Mouse (Mus musculus): ENCODE measurements around the gene Nemp1. TPM values are rescaled to one million over a fixed set of nuclear protein-coding genes. Genes with fewer than 3 reads are reported as not detected.
A peak's percentile ranks its signal among the peaks of the same experiment; 100 is the strongest.

Nemp1 gene
- polyA plus RNA-seq, 1 experiment from 2014 or later: 10.9 TPM

- Histone ChIP-seq H3K36me3 (no peaks in the 10 kb centered on the region), H3K4me2 (no peak overlapping the region), H3K4me3 (replicated peaks) (no peak overlapping the region), H3K4me1 (peaks cover 22% of the 10 kb centered on the region), H3K27ac (no peak overlapping the region), H3K9me3 (replicated peaks) (no peaks in the 10 kb centered on the region), H3K27me3 (no peaks in the 10 kb centered on the region), H3K9ac (no peak overlapping the region)
- WGBS: 89% methylated on average over 3 of the region's 3 CpGs
- no peak for ATAC-seq (replicated peaks; ENCODE audit: low FRiP score)
These were observed 13.2 kb downstream of the Nemp1 start for GRCm38 (mm10) chr10:127679881-127680280.

- Histone ChIP-seq H3K9ac (no peak overlapping the region), H3K4me3 (replicated peaks) (no peak overlapping the region), H3K27me3 (no peaks in the 10 kb centered on the region), H3K4me1 (peaks cover 10% of the 10 kb centered on the region), H3K4me2 (no peak overlapping the region), H3K36me3 (no peaks in the 10 kb centered on the region), H3K27ac (no peak overlapping the region), H3K9me3 (replicated peaks) (no peaks in the 10 kb centered on the region)
- WGBS: 88% methylated on average over 6 of the region's 6 CpGs
- ATAC-seq (replicated peaks; ENCODE audit: low FRiP score): no peak
These were observed 16.2 kb downstream of the Nemp1 start for GRCm38 (mm10) chr10:127682886-127683285.

- peaks cover 63% of the 10 kb centered on the region for H3K36me3 ChIP-seq
- WGBS: 30% methylated on average over 1 of the region's 1 CpGs
- no peaks in the 10 kb centered on the region for H3K27me3 ChIP-seq
- H3K4me1 ChIP-seq: no peaks in the 10 kb centered on the region
- no peaks in the 10 kb centered on the region for H3K9me3 ChIP-seq (replicated peaks)
- ATAC-seq (replicated peaks; ENCODE audit: low FRiP score): no peak
- H3K4me2 ChIP-seq: no peak overlapping the region
- no peak overlapping the region for H3K27ac ChIP-seq
- H3K4me3 ChIP-seq (replicated peaks): no peak overlapping the region
- H3K9ac ChIP-seq: no peak overlapping the region
These were observed 24.4 kb downstream of the Nemp1 start for GRCm38 (mm10) chr10:127691053-127691452.

- H3K36me3 ChIP-seq: peaks cover 87% of the 10 kb centered on the region
- no peak overlapping the region for H3K4me2 ChIP-seq
- ATAC-seq (replicated peaks; ENCODE audit: low FRiP score): no peak; the same call in 1 of the 2 replicates
These were observed 27.9 kb downstream of the Nemp1 start for GRCm38 (mm10) chr10:127694636-127695035.

GRCm38 (mm10) chr10:127695775-127696174 is 29.1 kb downstream of the Nemp1 start:
- H3K4me2 ChIP-seq: no peak overlapping the region
- H3K27ac ChIP-seq: no peak overlapping the region
- WGBS: 94% methylated on average over 7 of the region's 7 CpGs
- peaks cover 79% of the 10 kb centered on the region for H3K36me3 ChIP-seq
- no peaks in the 10 kb centered on the region for H3K9me3 ChIP-seq (replicated peaks)
- H3K4me1 ChIP-seq: no peaks in the 10 kb centered on the region
- H3K9ac ChIP-seq: no peak overlapping the region
- H3K27me3 ChIP-seq: no peaks in the 10 kb centered on the region
- ATAC-seq (replicated peaks; ENCODE audit: low FRiP score): no peak
- no peak overlapping the region for H3K4me3 ChIP-seq (replicated peaks)

More at GRCm38 (mm10) chr10:127694636-127695035, 27.9 kb downstream of the Nemp1 start:
- H3K27me3 ChIP-seq: no peaks in the 10 kb centered on the region
- no peaks in the 10 kb centered on the region for H3K9me3 ChIP-seq (replicated peaks)
- H3K4me3 ChIP-seq (replicated peaks): no peak overlapping the region
- H3K4me1 ChIP-seq: no peaks in the 10 kb centered on the region
- H3K27ac ChIP-seq: no peak overlapping the region
- H3K9ac ChIP-seq: no peak overlapping the region
- 51% methylated on average over 2 of the region's 2 CpGs for WGBS

GRCm38 (mm10) chr10:127698966-127699365 is 32.3 kb downstream of the Nemp1 start:
- no peak for ATAC-seq (replicated peaks; ENCODE audit: low FRiP score)
- Histone ChIP-seq H3K9ac (no peak overlapping the region), H3K27me3 (no peaks in the 10 kb centered on the region), H3K9me3 (replicated peaks) (no peaks in the 10 kb centered on the region), H3K4me3 (replicated peaks) (no peak overlapping the region), H3K4me1 (no peaks in the 10 kb centered on the region), H3K36me3 (peaks cover 54% of the 10 kb centered on the region), H3K27ac (no peak overlapping the region), H3K4me2 (no peak overlapping the region)
- 88% methylated on average over 7 of the region's 7 CpGs for WGBS

GRCm38 (mm10) chr10:127703299-127703698 is 36.6 kb downstream of the Nemp1 start:
- ATAC-seq (replicated peaks; ENCODE audit: low FRiP score): no peak
- H3K27ac ChIP-seq: no peak overlapping the region
- H3K4me2 ChIP-seq: no peak overlapping the region
- no peaks in the 10 kb centered on the region for H3K27me3 ChIP-seq
- no peak overlapping the region for H3K9ac ChIP-seq
- H3K4me1 ChIP-seq: peaks cover 4% of the 10 kb centered on the region; the same call in 1 of the 2 replicates
- WGBS: 39% methylated on average over 4 of the region's 4 CpGs
- H3K36me3 ChIP-seq: peaks cover 15% of the 10 kb centered on the region
- no peak overlapping the region for H3K4me3 ChIP-seq (replicated peaks)
- no peaks in the 10 kb centered on the region for H3K9me3 ChIP-seq (replicated peaks)

- peaks cover 4% of the 10 kb centered on the region; the same call in 1 of the 2 replicates for H3K4me1 ChIP-seq
- no peaks in the 10 kb centered on the region for H3K9me3 ChIP-seq (replicated peaks)
- no peak overlapping the region for H3K4me2 ChIP-seq
- no peaks in the 10 kb centered on the region for H3K27me3 ChIP-seq
- H3K27ac ChIP-seq: no peak overlapping the region
- H3K4me3 ChIP-seq (replicated peaks): no peak overlapping the region
- ATAC-seq (replicated peaks; ENCODE audit: low FRiP score): no peak
- no peak overlapping the region for H3K9ac ChIP-seq
- H3K36me3 ChIP-seq: peaks cover 5% of the 10 kb centered on the region
- WGBS: 62% methylated on average over 2 of the region's 2 CpGs
These were observed 37.6 kb downstream of the Nemp1 start for GRCm38 (mm10) chr10:127704293-127704692.

- H3K4me2 ChIP-seq: no peak within 1 kb of the TSS
- peaks cover under 1% of the 10 kb centered on the region; the same call in 1 of the 2 replicates for H3K36me3 ChIP-seq
- no peak within 1 kb of the TSS for H3K4me3 ChIP-seq (replicated peaks)
- H3K27ac ChIP-seq: no peak within 1 kb of the TSS
- H3K27me3 ChIP-seq: no peaks in the 10 kb centered on the region
- no peak for ATAC-seq (replicated peaks; ENCODE audit: low FRiP score)
- no peaks in the 10 kb centered on the region for H3K9me3 ChIP-seq (replicated peaks)
- WGBS: 72% methylated on average over 2 of the region's 2 CpGs
- peaks cover 4% of the 10 kb centered on the region; the same call in 1 of the 2 replicates for H3K4me1 ChIP-seq
- no peak within 1 kb of the TSS for H3K9ac ChIP-seq
These were observed 38.1 kb downstream of the Nemp1 start, which contains the start of gene Myo1a for GRCm38 (mm10) chr10:127704766-127705220. Gene Myo1a, plus strand, starts transcription at chr10:127705170.

GRCm38 (mm10) chr10:127705783-127706182 is 39.1 kb downstream of the Nemp1 start:
- H3K27ac ChIP-seq: no peak overlapping the region
- 90% methylated on average over 4 of the region's 4 CpGs for WGBS
- no peaks in the 10 kb centered on the region for H3K9me3 ChIP-seq (replicated peaks)
- no peaks in the 10 kb centered on the region for H3K36me3 ChIP-seq
- peaks cover 14% of the 10 kb centered on the region for H3K4me1 ChIP-seq
- H3K9ac ChIP-seq: no peak overlapping the region
- H3K27me3 ChIP-seq: no peaks in the 10 kb centered on the region
- no peak overlapping the region for H3K4me2 ChIP-seq
- no peak for ATAC-seq (replicated peaks; ENCODE audit: low FRiP score)
- H3K4me3 ChIP-seq (replicated peaks): no peak overlapping the region

- Histone ChIP-seq H3K36me3 (no peaks in the 10 kb centered on the region), H3K4me3 (replicated peaks) (no peak overlapping the region), H3K27me3 (no peaks in the 10 kb centered on the region), H3K4me2 (no peak overlapping the region), H3K4me1 (peaks cover 19% of the 10 kb centered on the region), H3K9me3 (replicated peaks) (no peaks in the 10 kb centered on the region), H3K27ac (no peak overlapping the region), H3K9ac (no peak overlapping the region)
- WGBS: 75% methylated on average over 7 of the region's 7 CpGs
- no peak for ATAC-seq (replicated peaks; ENCODE audit: low FRiP score)
These were observed 41.0 kb downstream of the Nemp1 start for GRCm38 (mm10) chr10:127707721-127708120.

- Histone ChIP-seq H3K4me1 (peaks cover 19% of the 10 kb centered on the region), H3K4me2 (no peak overlapping the region)
- 84% methylated on average over 3 of the region's 3 CpGs for WGBS
These were observed 42.2 kb downstream of the Nemp1 start for GRCm38 (mm10) chr10:127708850-127709370.

GRCm38 (mm10) chr10:127710331-127710730 is 43.6 kb downstream of the Nemp1 start:
- H3K4me1 ChIP-seq: peaks cover 19% of the 10 kb centered on the region

More at GRCm38 (mm10) chr10:127708850-127709370, 42.2 kb downstream of the Nemp1 start:
- Histone ChIP-seq H3K9me3 (replicated peaks) (no peaks in the 10 kb centered on the region), H3K9ac (no peak overlapping the region), H3K4me3 (replicated peaks) (no peak overlapping the region), H3K36me3 (no peaks in the 10 kb centered on the region), H3K27me3 (no peaks in the 10 kb centered on the region), H3K27ac (no peak overlapping the region)
- ATAC-seq (replicated peaks; ENCODE audit: low FRiP score): no peak

More at GRCm38 (mm10) chr10:127710331-127710730, 43.6 kb downstream of the Nemp1 start:
- H3K27me3 ChIP-seq: no peaks in the 10 kb centered on the region
- H3K36me3 ChIP-seq: no peaks in the 10 kb centered on the region
- no peak overlapping the region for H3K4me3 ChIP-seq (replicated peaks)
- peak; percentile 24; the same call in 1 of the 2 replicates for ATAC-seq (replicated peaks; ENCODE audit: low FRiP score)
- H3K9ac ChIP-seq: no peak overlapping the region
- H3K27ac ChIP-seq: no peak overlapping the region
- WGBS: 51% methylated on average over 13 of the region's 13 CpGs
- no peak overlapping the region for H3K4me2 ChIP-seq
- no peaks in the 10 kb centered on the region for H3K9me3 ChIP-seq (replicated peaks)
